Mouse (Mus musculus) ES-E14 (cell line): ENCODE results near the gene Lrrc9. TPM values are rescaled to one million over a fixed set of nuclear protein-coding genes. Genes with fewer than 3 reads are reported as not detected.

Experiments used
- DNase-seq: peaks from one replicate; pipeline ENCODE4 v3.0.0-alpha.2; 2013; ENCODE audit warnings: low read depth, low spot score
- H3K27ac ChIP-seq: 2 replicates; pipeline ENCODE4 v1.5.1; 2012; ENCODE audit warnings: low read depth, mild to moderate bottlenecking, low read length, moderate library complexity, mixed read lengths; ENCODE audit not compliant: poor library complexity, insufficient read depth, severe bottlenecking
- H3K36me3 ChIP-seq: 2 replicates; pipeline ENCODE4 v1.6.1; 2012; ENCODE audit warnings: mild to moderate bottlenecking, low read length, moderate library complexity, mixed read lengths; ENCODE audit not compliant: control insufficient read depth, poor library complexity, insufficient read depth, severe bottlenecking
- H3K4me1 ChIP-seq, 2 experiments: fragments of 150-350 bp in 1 of 2; sonication (generic) in 1 of 2; 2 replicates each; pipeline ENCODE4 v1.6.1; 2012; ENCODE audit warnings: low read length in 2 of 2, mild to moderate bottlenecking in 1 of 2, mixed read lengths in 1 of 2; ENCODE audit not compliant: control insufficient read depth in 2 of 2, insufficient read depth in 2 of 2, poor library complexity in 1 of 2
- H3K4me3 ChIP-seq, 2 experiments: fragments of 150-350 bp in 1 of 2; sonication (generic) in 1 of 2; 2 replicates each; pipeline ENCODE4 v1.5.1; 2012; ENCODE audit warnings: low read length in 2 of 2, low read depth in 1 of 2, mild to moderate bottlenecking in 1 of 2, mixed read lengths in 1 of 2; ENCODE audit not compliant: insufficient read depth in 1 of 2, poor library complexity in 1 of 2, severe bottlenecking in 1 of 2
- H3K9ac ChIP-seq: 2 replicates; pipeline ENCODE4 v1.6.1; 2012; ENCODE audit warnings: low read depth, mild to moderate bottlenecking, low read length, mixed read lengths; ENCODE audit not compliant: poor library complexity, insufficient read depth, severe bottlenecking
- H3K9me3 ChIP-seq: fragments of 150-350 bp; sonication (generic); 2 replicates; pipeline ENCODE4 v1.6.1; 2012; ENCODE audit warnings: low read depth, mild to moderate bottlenecking, low read length; ENCODE audit not compliant: control insufficient read depth, insufficient read depth
- CHD2 ChIP-seq: IDR thresholded peaks from 2 replicates; pipeline ENCODE4 v1.6.1; 2014; ENCODE audit warnings: mild to moderate bottlenecking, low read depth, low read length, inconsistent platforms
- HCFC1 ChIP-seq: IDR thresholded peaks from 2 replicates; pipeline ENCODE4 v1.6.1; 2012; ENCODE audit warnings: low read length, inconsistent platforms, borderline replicate concordance; ENCODE audit not compliant: insufficient read depth
- MAFK ChIP-seq: IDR thresholded peaks from 2 replicates; pipeline ENCODE4 v1.6.1; 2014; ENCODE audit warnings: mild to moderate bottlenecking, low read depth, low read length, inconsistent platforms; ENCODE audit not compliant: insufficient read depth
- ZC3H11A ChIP-seq: IDR thresholded peaks from 2 replicates; pipeline ENCODE4 v1.6.1; 2012; ENCODE audit warnings: low read depth, mild to moderate bottlenecking, inconsistent platforms, low read length, borderline replicate concordance
- ZNF384 ChIP-seq: IDR thresholded peaks from 2 replicates; pipeline ENCODE4 v1.6.1; 2012; ENCODE audit warnings: low read depth, low read length, inconsistent platforms
- in situ Hi-C, 2 experiments: fragments of 600-800 bp; cut with MboI; formaldehyde crosslinking; loops; one replicate each; pipeline ENCODE4 v1.15.1; 2025; ENCODE audit warnings: low sequenced_read_pairs in 2 of 2, inconsistent platforms in 1 of 2; ENCODE audit not compliant: unreplicated experiment in 2 of 2
- total RNA-seq: library from RNA; depleted of rRNA; stranded (reverse); fragments of 300-350 nt; gene quantifications from 2 replicates; pipeline ENCODE4 v1.2.3, GENCODE M21; 2012

Lrrc9 gene
- total RNA-seq, 1 experiment = 0.94 TPM

DNA sequence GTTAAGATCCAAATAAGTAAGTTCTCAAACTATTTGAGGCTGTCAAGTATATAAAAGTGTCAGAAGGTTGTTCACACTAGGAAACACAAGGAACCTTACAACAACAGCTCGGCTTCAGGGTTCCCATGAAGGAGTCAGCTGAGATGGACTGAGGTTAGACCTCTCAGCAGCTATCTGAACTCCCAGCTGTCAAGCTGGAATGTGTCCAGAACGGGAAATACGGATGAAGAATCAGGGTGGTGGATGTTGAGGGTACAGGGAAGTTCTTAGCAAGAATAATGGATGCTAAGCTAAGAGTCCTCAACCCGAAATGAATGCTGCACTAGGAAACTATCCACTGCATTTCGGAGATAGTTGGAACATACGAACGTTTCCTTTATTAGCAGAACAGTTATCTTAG, 90.6 kb downstream of the Lrrc9 start:
- no peak overlapping the region for H3K4me3 ChIP-seq
- H3K9ac ChIP-seq = no peak overlapping the region
- DNase-seq = no peak
- no peak overlapping the region for H3K27ac ChIP-seq
- peaks cover 0 to 6% of the 10 kb centered on the region in 2 experiments; a peak in 1 of 4 replicates for H3K4me1 ChIP-seq
- no peaks in the 10 kb centered on the region for H3K9me3 ChIP-seq
- TF ChIP-seq ZNF384 (no peak), ZC3H11A (no peak), CHD2 (no peak), HCFC1 (no peak), MAFK (no peak)
- H3K36me3 ChIP-seq = no peaks in the 10 kb centered on the region
- in situ Hi-C loops = no loop called here

DNA sequence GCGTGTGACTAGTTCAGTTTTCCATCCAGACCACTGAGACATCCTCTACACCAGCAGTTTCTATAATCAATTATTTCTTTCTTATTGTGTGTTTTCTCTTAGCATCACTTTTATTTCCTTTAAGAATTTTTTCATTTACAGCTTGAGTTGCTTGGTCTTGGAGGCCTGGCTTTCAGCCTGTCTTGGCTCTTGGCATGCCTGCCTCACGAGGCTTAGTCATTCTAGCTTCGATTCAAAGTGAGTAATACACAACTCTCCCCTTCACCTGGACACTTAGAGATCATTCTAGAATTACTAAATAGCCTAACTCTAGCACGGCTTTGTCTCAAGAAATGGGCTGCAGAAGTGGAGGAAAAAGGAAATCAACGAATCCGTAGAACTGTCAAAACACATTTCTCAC, 92.3 kb downstream of the Lrrc9 start:
- TF ChIP-seq ZC3H11A (no peak), MAFK (no peak), CHD2 (no peak), ZNF384 (no peak), HCFC1 (no peak)
- DNase-seq = no peak
- Histone ChIP-seq H3K4me3 (no peak overlapping the region), H3K9ac (no peak overlapping the region), H3K36me3 (no peaks in the 10 kb centered on the region), H3K9me3 (no peaks in the 10 kb centered on the region), H3K4me1 (peaks cover 0 to 6% of the 10 kb centered on the region in 2 experiments; a peak in 1 of 4 replicates), H3K27ac (no peak overlapping the region)
- in situ Hi-C loops = no loop called here

GRCm38 (mm10) chr12:72535599-72535998, 93.9 kb downstream of the Lrrc9 start:
- no peak for DNase-seq
- Histone ChIP-seq H3K9ac (no peak overlapping the region), H3K36me3 (no peaks in the 10 kb centered on the region), H3K4me1 (peaks cover 0 to 6% of the 10 kb centered on the region in 2 experiments; a peak in 1 of 4 replicates), H3K9me3 (no peaks in the 10 kb centered on the region), H3K27ac (no peak overlapping the region), H3K4me3 (peak overlapping the region in 1 of 2 experiments; percentile 30; a peak in 2 of 4 replicates)
- TF ChIP-seq HCFC1 = no peak
- TF ChIP-seq MAFK = no peak
- TF ChIP-seq ZC3H11A = no peak
- TF ChIP-seq CHD2 = no peak
- no peak; the same call in 1 of the 2 replicates for TF ChIP-seq ZNF384
- in situ Hi-C loops = no loop called here

DNA sequence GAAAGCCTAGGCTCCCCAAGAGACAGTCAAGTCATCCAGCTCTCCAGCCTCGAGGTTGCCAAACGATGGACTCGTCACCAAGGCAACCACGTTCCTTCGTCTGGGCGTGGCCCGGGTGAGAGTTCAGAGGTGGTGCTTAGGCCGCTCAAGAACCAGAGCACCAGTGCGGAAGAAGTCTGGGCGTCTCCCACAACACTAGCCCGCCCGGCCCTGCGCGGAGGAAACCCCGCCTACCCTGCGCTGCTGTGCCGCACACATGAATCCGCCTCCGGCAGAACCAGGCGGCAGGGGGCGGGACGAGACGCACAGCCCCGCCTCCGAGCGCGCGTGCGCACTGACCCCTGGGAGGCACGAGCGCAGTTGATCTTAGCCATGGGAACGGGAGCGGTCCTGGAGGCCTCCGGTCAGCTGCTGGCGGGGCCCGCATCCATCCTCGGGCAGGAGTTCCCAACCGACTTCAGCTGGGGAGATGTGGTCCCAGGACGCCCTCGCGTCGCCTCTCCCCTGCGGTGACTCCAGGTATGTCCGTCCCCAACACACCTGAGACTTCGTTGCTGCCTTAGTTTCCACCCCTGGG, 94.4 kb downstream of the Lrrc9 start, which contains the start of gene Pcnx4:
Pcnx4 (plus strand) TSS at position 363 of the 577 bp plus-strand sequence.
- Histone ChIP-seq H3K27ac (no peak within 1 kb of the TSS), H3K4me3 (peak within 1 kb of the TSS; percentile 76 to 86), H3K9me3 (no peaks in the 10 kb centered on the region), H3K36me3 (no peaks in the 10 kb centered on the region), H3K9ac (peak within 1 kb of the TSS; percentile 94), H3K4me1 (peaks cover 0 to 6% of the 10 kb centered on the region in 2 experiments; a peak in 1 of 4 replicates)
- in situ Hi-C loops = no loop called here
- peak; percentile 97 for DNase-seq
- TF ChIP-seq MAFK (no peak), ZNF384 (no peak), ZC3H11A (no peak), CHD2 (no peak), HCFC1 (no peak)
